Mouse (Mus musculus) C2C12 (cell line): Measurements from ENCODE around the gene Crispld2. TPM values are rescaled to one million over a fixed set of nuclear protein-coding genes. Genes with fewer than 3 reads are reported as not detected.

Experiments
- H3K27me3 ChIP-seq: one replicate; pipeline ENCODE4 v1.6.1; 2011; ENCODE audit not compliant: control insufficient read depth, insufficient read depth, insufficient read length
- H3K36me3 ChIP-seq: one replicate; pipeline ENCODE4 v1.6.1; 2011; ENCODE audit not compliant: control insufficient read depth, insufficient read depth
- H3K4me3 ChIP-seq: one replicate; pipeline ENCODE4 v1.5.1; 2011; ENCODE audit warnings: mild to moderate bottlenecking, control low read depth; ENCODE audit not compliant: poor library complexity, insufficient read depth, severe bottlenecking
- H3K79me2 ChIP-seq: one replicate; pipeline ENCODE4 v1.6.1; 2011; ENCODE audit not compliant: control insufficient read depth, insufficient read depth
- H3K79me3 ChIP-seq: one replicate; pipeline ENCODE4 v1.6.1; 2011; ENCODE audit warnings: low read depth, control low read depth
- H3ac ChIP-seq: one replicate; pipeline ENCODE3; 2011; ENCODE audit warnings: low read depth; ENCODE audit not compliant: control insufficient read depth, insufficient read length
- CEBPB ChIP-seq: IDR thresholded peaks from one replicate; pipeline ENCODE4 v1.6.1; 2011; ENCODE audit warnings: low read depth, mild to moderate bottlenecking, control low read depth, moderate library complexity
- CTCF ChIP-seq: IDR thresholded peaks from one replicate; pipeline ENCODE4 v1.5.1; 2011; ENCODE audit not compliant: control insufficient read depth, insufficient read depth, insufficient read length
- FOSL1 ChIP-seq: IDR thresholded peaks from one replicate; pipeline ENCODE4 v1.8.0; 2011; ENCODE audit warnings: mild to moderate bottlenecking, low read length; ENCODE audit not compliant: poor library complexity, insufficient read depth, severe bottlenecking
- MAX ChIP-seq: IDR thresholded peaks from one replicate; pipeline ENCODE4 v1.6.1; 2011; ENCODE audit warnings: mild to moderate bottlenecking, control low read depth
- MYOD1 ChIP-seq: IDR thresholded peaks from one replicate; pipeline ENCODE4 v1.6.1; 2011; ENCODE audit warnings: low read depth; ENCODE audit not compliant: control insufficient read depth, insufficient read length
- MYOG ChIP-seq: IDR thresholded peaks from one replicate; pipeline ENCODE4 v1.6.1; 2011; ENCODE audit not compliant: control insufficient read depth, insufficient read length; ENCODE audit errors: extremely low read depth
- USF1 ChIP-seq: IDR thresholded peaks from one replicate; pipeline ENCODE4 v1.6.1; 2011; ENCODE audit warnings: low read depth, mild to moderate bottlenecking, control low read depth, moderate library complexity
- polyA plus RNA-seq: library from polyadenylated mRNA; unstranded; fragments of >200 nt; fragmentation: generic; extraction: Trizol; gene quantifications from one replicate; pipeline ENCODE4 v1.2.1, GENCODE M21; 2012; ENCODE audit warnings: missing spikeins

Gene Crispld2
- polyA plus RNA-seq, 1 experiment: 0.13 TPM

- Histone ChIP-seq H3K4me3 (no peak overlapping the region), H3K36me3 (no peaks in the 10 kb centered on the region), H3K27me3 (peaks cover 12% of the 10 kb centered on the region), H3K79me2 (no peaks in the 10 kb centered on the region), H3ac (no peak overlapping the region), H3K79me3 (no peaks in the 10 kb centered on the region)
- TF ChIP-seq MYOD1 (no peak), MAX (no peak), CEBPB (no peak), MYOG (no peak), USF1 (no peak), CTCF (no peak), FOSL1 (no peak)
These were observed 71.1 kb downstream of the Crispld2 start for GRCm38 (mm10) chr8:120063326-120063725.

DNA sequence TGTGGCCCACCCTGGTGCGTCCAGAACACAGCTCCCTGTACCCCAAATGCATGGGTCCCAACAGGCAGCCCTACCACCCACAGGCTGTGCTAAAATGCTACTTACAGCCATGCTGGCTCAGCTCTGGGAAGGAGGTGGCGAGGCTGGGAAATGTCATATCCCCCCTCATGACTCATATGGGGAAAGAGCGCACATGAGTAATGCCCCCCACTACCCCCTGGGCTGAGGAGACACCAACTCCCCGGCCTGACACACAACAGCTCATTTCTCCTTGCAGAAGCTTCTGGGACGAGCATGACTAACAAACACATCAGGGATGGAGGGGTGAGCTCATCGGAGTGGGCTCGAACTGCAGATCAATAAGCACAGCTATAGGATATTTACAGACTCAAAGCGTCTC, 73.4 kb downstream of the Crispld2 start:
- H3K4me3 ChIP-seq: no peak overlapping the region
- H3K36me3 ChIP-seq: no peaks in the 10 kb centered on the region
- TF ChIP-seq USF1 (no peak), CEBPB (no peak), MYOG (no peak), FOSL1 (no peak), MYOD1 (no peak), MAX (no peak), CTCF (no peak)
- H3K79me2 ChIP-seq: no peaks in the 10 kb centered on the region
- peaks cover 9% of the 10 kb centered on the region for H3K27me3 ChIP-seq
- no peak overlapping the region for H3ac ChIP-seq
- no peaks in the 10 kb centered on the region for H3K79me3 ChIP-seq

DNA sequence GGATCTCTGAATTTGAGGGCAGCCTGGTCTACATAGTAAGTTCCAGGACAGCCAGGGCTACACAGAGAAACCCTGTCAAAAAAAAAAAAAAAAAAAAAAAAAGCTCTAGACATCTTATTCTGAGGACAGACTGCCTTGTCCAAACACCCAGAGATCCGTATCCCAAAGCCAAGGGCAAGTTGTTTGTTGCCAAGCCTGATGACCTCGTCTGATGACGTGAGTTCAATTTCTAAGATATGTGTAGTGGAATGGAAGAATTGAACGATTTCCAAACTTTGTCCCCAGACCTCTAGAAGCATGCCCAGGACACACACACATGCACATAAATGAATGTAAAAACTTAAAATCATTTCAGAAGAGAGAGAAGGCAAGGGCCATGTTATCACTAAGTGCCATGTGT, 74.0 kb downstream of the Crispld2 start:
- no peak overlapping the region for H3K4me3 ChIP-seq
- H3ac ChIP-seq: no peak overlapping the region
- no peak for TF ChIP-seq CEBPB
- TF ChIP-seq CTCF: no peak
- TF ChIP-seq MYOG: no peak
- TF ChIP-seq FOSL1: no peak
- TF ChIP-seq MYOD1: no peak
- TF ChIP-seq USF1: no peak
- TF ChIP-seq MAX: no peak
- peaks cover 9% of the 10 kb centered on the region for H3K27me3 ChIP-seq
- no peaks in the 10 kb centered on the region for H3K79me2 ChIP-seq
- no peaks in the 10 kb centered on the region for H3K79me3 ChIP-seq
- H3K36me3 ChIP-seq: no peaks in the 10 kb centered on the region

GRCm38 (mm10) chr8:120067936-120068668, 75.9 kb downstream of the Crispld2 start:
- Histone ChIP-seq H3K79me3 (no peaks in the 10 kb centered on the region), H3K79me2 (no peaks in the 10 kb centered on the region), H3ac (no peak overlapping the region), H3K27me3 (peaks cover 6% of the 10 kb centered on the region), H3K36me3 (no peaks in the 10 kb centered on the region), H3K4me3 (no peak overlapping the region)
- TF ChIP-seq MYOG (no peak), USF1 (no peak), MAX (no peak), CTCF (no peak), CEBPB (no peak), MYOD1 (no peak), FOSL1 (no peak)

DNA sequence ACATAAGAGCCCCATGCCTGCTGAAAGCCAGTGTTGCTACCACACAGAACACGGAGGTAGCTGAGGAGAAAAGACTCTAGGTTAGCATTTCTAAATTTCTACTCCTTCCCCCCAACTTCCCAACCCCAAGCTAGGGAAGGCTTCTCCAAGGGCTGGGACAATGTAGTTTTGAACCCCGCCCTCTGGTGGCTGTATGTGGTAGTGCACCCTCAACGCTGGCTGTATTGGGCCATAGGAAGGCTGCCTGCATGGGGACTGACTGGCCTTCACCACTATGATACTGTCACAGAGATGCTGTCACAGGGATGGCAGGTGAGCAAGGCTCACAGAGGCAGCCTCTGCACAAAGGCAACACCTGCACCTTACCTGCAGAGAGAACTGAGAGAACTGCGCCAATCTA, 79.4 kb downstream of the Crispld2 start:
- Histone ChIP-seq H3K27me3 (peaks cover 6% of the 10 kb centered on the region), H3K79me3 (no peaks in the 10 kb centered on the region), H3K36me3 (no peaks in the 10 kb centered on the region), H3K79me2 (no peaks in the 10 kb centered on the region), H3K4me3 (no peak overlapping the region), H3ac (no peak overlapping the region)
- peak; percentile 89 for TF ChIP-seq CTCF
- TF ChIP-seq MYOG: no peak

GRCm38 (mm10) chr8:120072259-120072658, 80.0 kb downstream of the Crispld2 start:
- H3K79me3 ChIP-seq: no peaks in the 10 kb centered on the region
- no peak overlapping the region for H3ac ChIP-seq
- peaks cover 6% of the 10 kb centered on the region for H3K27me3 ChIP-seq
- no peaks in the 10 kb centered on the region for H3K36me3 ChIP-seq
- TF ChIP-seq FOSL1 (no peak), CTCF (no peak), USF1 (no peak)
- H3K4me3 ChIP-seq: no peak overlapping the region
- H3K79me2 ChIP-seq: no peaks in the 10 kb centered on the region
